Mouse (Mus musculus): ENCODE data around the gene Wdr60.

GRCm38 (mm10) chr12:116299906-116300305 is 37.1 kb upstream of the Wdr60 start:
- TF ChIP-seq POLR2A (IDR thresholded peaks at IDR 0.05; ENCODE audit: low read depth, low read length) (no peak), CTCF (IDR thresholded peaks at IDR 0.05; ENCODE audit: extremely low read depth, insufficient read depth, insufficient read length, insufficient replicate concordance) (no peak)
